Mouse (Mus musculus) heart, postnatal 0 days (tissue): ENCODE measurements around the gene Dgkz.

Experiments used
- CTCF ChIP-seq: IDR thresholded peaks from 2 replicates; pipeline ENCODE4 v1.5.1; 2016; ENCODE audit warnings: antibody characterized with exemption, control low read depth, low read depth
- EP300 ChIP-seq: IDR thresholded peaks from 2 replicates; pipeline ENCODE4 v1.6.1; 2016; ENCODE audit warnings: antibody characterized with exemption, low read depth

- TF ChIP-seq CTCF (peak; percentile 78), EP300 (no peak)
Observed at GRCm38 (mm10) chr2:91929936-91930335, 45.7 kb downstream of the Dgkz start.
